Mouse (Mus musculus) frontal cortex, adult (tissue): ENCODE data around the gene Cyp2d10.
"Not testable (repeated sequence)": the region's sequence is repeated elsewhere in the genome, so short reads cannot be mapped to it uniquely, and the experiment has no call there.

Experiments
- ATAC-seq: cut with Nextera tagmentation; 2 replicates; pipeline ENCODE4 v1.9.2; 2017; ENCODE audit warnings: mild to moderate bottlenecking, moderate library complexity, mixed read lengths; ENCODE audit not compliant: low TSS enrichment

Cyp2d10 gene

GRCm38 (mm10) chr15:82401516-82401915 lies 5.5 kb downstream of the Cyp2d10 start:
- no peak for ATAC-seq

- not testable (repeated sequence) for ATAC-seq
Measured at GRCm38 (mm10) chr15:82395955-82396354, 11.0 kb downstream of the Cyp2d10 start.

GRCm38 (mm10) chr15:82393922-82394321 lies 13.1 kb downstream of the Cyp2d10 start, which contains the start of gene Cyp2d11:
TSS of gene Cyp2d11 (minus strand) at chr15:82394022.
- not testable (repeated sequence) for ATAC-seq

- not testable (repeated sequence) for ATAC-seq
Measured at GRCm38 (mm10) chr15:82389916-82390315, 17.1 kb downstream of the Cyp2d10 start.

- ATAC-seq: no peak
Measured at GRCm38 (mm10) chr15:82385729-82386128, 21.3 kb downstream of the Cyp2d10 start.

GRCm38 (mm10) chr15:82382441-82382840 lies 24.6 kb downstream of the Cyp2d10 start:
- ATAC-seq: no peak

GRCm38 (mm10) chr15:82380714-82381062 lies 26.3 kb downstream of the Cyp2d10 start:
- ATAC-seq: no peak

- peak; percentile 36; the same call in 1 of the 2 replicates for ATAC-seq
Measured at GRCm38 (mm10) chr15:82379871-82380713, 26.9 kb downstream of the Cyp2d10 start, which contains the start of gene Cyp2d22. TSS of gene Cyp2d22 (minus strand) at chr15:82380260.

- ATAC-seq: no peak
Measured at GRCm38 (mm10) chr15:82379511-82379870, 27.5 kb downstream of the Cyp2d10 start.

GRCm38 (mm10) chr15:82378261-82379180 lies 28.5 kb downstream of the Cyp2d10 start:
- no peak for ATAC-seq

- ATAC-seq: no peak
Measured at GRCm38 (mm10) chr15:82377701-82378100, 29.3 kb downstream of the Cyp2d10 start.

- ATAC-seq: peak; percentile 59
Measured at GRCm38 (mm10) chr15:82376393-82377138, 30.4 kb downstream of the Cyp2d10 start.

GRCm38 (mm10) chr15:82375855-82376254 lies 31.1 kb downstream of the Cyp2d10 start:
- no peak for ATAC-seq

GRCm38 (mm10) chr15:82374437-82374836 lies 32.6 kb downstream of the Cyp2d10 start:
- no peak for ATAC-seq

- no peak for ATAC-seq
Measured at GRCm38 (mm10) chr15:82372991-82373390, 34.0 kb downstream of the Cyp2d10 start.

- no peak for ATAC-seq
Measured at GRCm38 (mm10) chr15:82372446-82372845, 34.5 kb downstream of the Cyp2d10 start.

- ATAC-seq: no peak
Measured at GRCm38 (mm10) chr15:82368851-82369250, 38.1 kb downstream of the Cyp2d10 start.

- no peak for ATAC-seq
Measured at GRCm38 (mm10) chr15:82368146-82368545, 38.8 kb downstream of the Cyp2d10 start.

GRCm38 (mm10) chr15:82364561-82364960 lies 42.4 kb downstream of the Cyp2d10 start:
- not testable (repeated sequence) for ATAC-seq

GRCm38 (mm10) chr15:82363801-82364200 lies 43.2 kb downstream of the Cyp2d10 start:
- not testable (repeated sequence) for ATAC-seq

GRCm38 (mm10) chr15:82362234-82362633 lies 44.8 kb downstream of the Cyp2d10 start:
- no peak for ATAC-seq
